Mouse (Mus musculus) forebrain, embryonic 14.5 days (tissue): ENCODE data around the gene Nudcd3. TPM values are rescaled to one million over a fixed set of nuclear protein-coding genes. Genes with fewer than 3 reads are reported as not detected.

Experiments used
- ATAC-seq: fragments of 200-750 bp; cut with Nextera tagmentation; 2 replicates; pipeline ENCODE4 v1.8.0; 2017; ENCODE audit warnings: mild to moderate bottlenecking, moderate library complexity
- DNase-seq: peaks from one replicate; pipeline ENCODE4 v3.0.0-alpha.2; 2015; ENCODE audit warnings: low spot score
- H3K27ac ChIP-seq: fragments of 300-500 bp; sonication (generic); 2 replicates; pipeline ENCODE4 v1.5.1; 2014; ENCODE audit warnings: low read depth, mild to moderate bottlenecking, control low read depth, low read length, moderate library complexity
- H3K27me3 ChIP-seq: fragments of 300-500 bp; sonication (generic); replicated peaks from 2 replicates; pipeline ENCODE4 v1.6.1; 2014; ENCODE audit warnings: low read length, control low read depth, mixed read lengths; ENCODE audit not compliant: control insufficient read depth, insufficient read depth
- H3K36me3 ChIP-seq: fragments of 300-500 bp; sonication (generic); 2 replicates; pipeline ENCODE4 v1.6.1; 2014; ENCODE audit warnings: low read length, control low read depth; ENCODE audit not compliant: control insufficient read depth, insufficient read depth
- H3K4me1 ChIP-seq: fragments of 300-500 bp; sonication (generic); 2 replicates; pipeline ENCODE4 v1.6.1; 2014; ENCODE audit warnings: antibody characterized with exemption, low read length, control low read depth; ENCODE audit not compliant: control insufficient read depth, insufficient read depth
- H3K4me2 ChIP-seq: fragments of 300-500 bp; sonication (generic); 2 replicates; pipeline ENCODE4 v1.6.1; 2014; ENCODE audit warnings: mild to moderate bottlenecking, control low read depth, low read length
- H3K4me3 ChIP-seq: fragments of 300-500 bp; sonication (generic); 2 replicates; pipeline ENCODE4 v1.5.1; 2014; ENCODE audit warnings: low read depth, low read length, control low read depth
- H3K9ac ChIP-seq: fragments of 300-500 bp; sonication (generic); 2 replicates; pipeline ENCODE4 v1.6.1; 2014; ENCODE audit warnings: mild to moderate bottlenecking, low read length, control low read depth, moderate library complexity
- H3K9me3 ChIP-seq: fragments of 300-500 bp; sonication (generic); replicated peaks from 2 replicates; pipeline ENCODE4 v1.6.1; 2016; ENCODE audit warnings: low read length, control low read depth, mixed read lengths; ENCODE audit not compliant: control insufficient read depth
- WGBS: fragments of 180-500 bp; shearing (Covaris S2); extraction: QIAGEN DNeasy Blood & Tissue Kit; methylation state at CpG from one replicate; pipeline ENCODE4 v1.1.7; 2014; 5-methylcytosine and 5-hydroxymethylcytosine counted together
- polyA plus RNA-seq: library from polyadenylated mRNA; unstranded; fragments of >200 nt; fragmentation: Nextera tagmentation; extraction: Ambion mirVana; gene quantifications from 2 replicates; pipeline ENCODE4 v1.2.1, GENCODE M21; 2014

The Nudcd3 gene
- polyA plus RNA-seq, 1 experiment from 2014 or later, result 49.7 TPM

GRCm38 (mm10) chr11:6065551-6066121 is 134.6 kb downstream of the Nudcd3 start:
- WGBS, result 2% methylated on average over 78 of the region's 95 CpGs
- DNase-seq (peak; percentile 74), ATAC-seq (peak; percentile 84)
- H3K36me3 ChIP-seq, result no peaks in the 10 kb centered on the region
- H3K9me3 ChIP-seq, result no peaks in the 10 kb centered on the region
- peak overlapping the region; percentile 70 for H3K9ac ChIP-seq
- H3K4me2 ChIP-seq, result peak overlapping the region; percentile 57
- H3K27ac ChIP-seq, result peak overlapping the region; percentile 72
- no peaks in the 10 kb centered on the region; the same call in 1 of the 2 replicates for H3K4me1 ChIP-seq
- H3K4me3 ChIP-seq, result peak overlapping the region; percentile 53
- peaks cover 54% of the 10 kb centered on the region for H3K27me3 ChIP-seq

DNA sequence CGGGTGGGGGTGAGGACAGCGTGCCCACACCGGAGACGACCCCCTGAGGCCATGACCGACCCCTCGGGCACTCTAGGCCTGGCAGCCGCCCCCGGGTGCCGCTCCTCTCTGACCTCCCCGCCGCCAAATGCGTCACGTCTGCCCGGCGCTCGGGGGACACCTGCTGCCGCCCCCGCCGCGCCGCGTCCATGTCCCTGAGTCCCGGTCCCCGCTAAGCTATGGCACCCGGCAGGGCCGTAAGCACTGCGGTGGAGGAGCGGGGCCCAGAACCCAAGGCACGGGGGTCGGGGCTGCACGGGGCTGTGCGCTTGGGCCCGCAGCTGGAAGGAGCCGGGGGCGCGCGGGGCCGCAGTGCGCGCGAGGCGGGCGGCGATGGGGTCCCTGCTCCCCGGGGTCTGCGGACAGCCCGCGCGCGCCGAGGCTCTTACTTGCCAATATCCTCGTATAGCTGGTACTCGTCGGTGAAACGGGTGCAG is 135.1 kb downstream of the Nudcd3 start:
- Histone ChIP-seq H3K4me3 (peak overlapping the region; percentile 53), H3K36me3 (no peaks in the 10 kb centered on the region), H3K27ac (peak overlapping the region; percentile 72; the same call in 1 of the 2 replicates), H3K9me3 (no peaks in the 10 kb centered on the region), H3K27me3 (peaks cover 51% of the 10 kb centered on the region), H3K9ac (peak overlapping the region; percentile 70), H3K4me2 (peak overlapping the region; percentile 57), H3K4me1 (no peaks in the 10 kb centered on the region; the same call in 1 of the 2 replicates)
- WGBS, result under 1% methylated on average over 50 of the region's 55 CpGs
- DNase-seq (peak; percentile 14), ATAC-seq (peak; percentile 47)

DNA sequence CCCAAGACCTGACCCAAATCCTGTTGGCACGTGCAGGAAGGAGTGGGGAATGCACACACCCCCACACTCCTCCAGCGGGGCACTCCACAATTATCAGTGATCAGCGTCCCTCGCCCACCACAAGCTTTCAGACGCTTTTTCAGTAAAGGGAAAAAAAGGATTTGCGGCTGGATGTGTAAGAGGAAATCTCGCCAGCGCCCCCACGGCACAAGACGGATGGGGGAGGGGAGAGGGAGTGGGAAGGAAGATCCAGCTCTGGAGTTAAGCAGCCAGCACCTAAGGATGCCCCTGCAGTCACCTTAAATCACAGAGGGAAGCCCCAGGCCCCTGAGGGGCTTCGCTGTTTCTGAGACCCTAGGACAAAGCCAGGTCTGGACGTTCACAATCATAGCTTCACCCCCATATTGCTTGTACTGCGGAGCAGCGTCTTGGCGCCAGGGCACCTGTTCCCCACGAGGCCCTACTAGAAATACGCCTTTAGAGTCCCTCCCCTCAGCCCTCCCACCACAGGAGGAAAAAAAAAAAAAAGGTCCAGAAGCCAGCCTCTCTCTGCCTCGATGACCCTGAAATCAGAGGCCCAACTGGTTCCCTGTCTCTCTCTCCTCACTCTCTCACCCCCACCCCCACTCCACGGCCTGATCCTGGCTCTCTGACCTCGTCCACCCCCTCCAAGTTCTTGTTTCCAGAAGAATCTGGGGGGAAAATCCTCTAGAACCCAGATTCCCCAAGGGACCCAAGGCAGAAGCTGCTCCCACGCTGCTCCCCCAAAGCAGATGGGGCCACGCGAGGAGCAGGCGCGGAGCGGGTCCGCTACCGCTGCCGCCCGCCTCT is 135.8 kb downstream of the Nudcd3 start:
- Histone ChIP-seq H3K9ac (peak overlapping the region; percentile 70), H3K27ac (no peak overlapping the region; the same call in 1 of the 2 replicates), H3K4me2 (peak overlapping the region; percentile 57), H3K4me1 (no peaks in the 10 kb centered on the region; the same call in 1 of the 2 replicates), H3K9me3 (no peaks in the 10 kb centered on the region), H3K27me3 (peaks cover 51% of the 10 kb centered on the region), H3K36me3 (no peaks in the 10 kb centered on the region), H3K4me3 (peak overlapping the region; percentile 53)
- 3% methylated on average over 30 of the region's 30 CpGs for WGBS
- DNase-seq (peak; percentile 36), ATAC-seq (no peak)

GRCm38 (mm10) chr11:6063501-6064214 is 136.6 kb downstream of the Nudcd3 start:
- H3K4me2 ChIP-seq, result peak overlapping the region; percentile 57
- no peaks in the 10 kb centered on the region; the same call in 1 of the 2 replicates for H3K4me1 ChIP-seq
- peak overlapping the region; percentile 70 for H3K9ac ChIP-seq
- no peak for ATAC-seq
- H3K9me3 ChIP-seq, result no peaks in the 10 kb centered on the region
- peaks cover 51% of the 10 kb centered on the region for H3K27me3 ChIP-seq
- WGBS, result 46% methylated on average over 17 of the region's 17 CpGs
- no peak for DNase-seq
- H3K4me3 ChIP-seq, result peak overlapping the region; percentile 53
- H3K36me3 ChIP-seq, result no peaks in the 10 kb centered on the region
- no peak overlapping the region for H3K27ac ChIP-seq

DNA sequence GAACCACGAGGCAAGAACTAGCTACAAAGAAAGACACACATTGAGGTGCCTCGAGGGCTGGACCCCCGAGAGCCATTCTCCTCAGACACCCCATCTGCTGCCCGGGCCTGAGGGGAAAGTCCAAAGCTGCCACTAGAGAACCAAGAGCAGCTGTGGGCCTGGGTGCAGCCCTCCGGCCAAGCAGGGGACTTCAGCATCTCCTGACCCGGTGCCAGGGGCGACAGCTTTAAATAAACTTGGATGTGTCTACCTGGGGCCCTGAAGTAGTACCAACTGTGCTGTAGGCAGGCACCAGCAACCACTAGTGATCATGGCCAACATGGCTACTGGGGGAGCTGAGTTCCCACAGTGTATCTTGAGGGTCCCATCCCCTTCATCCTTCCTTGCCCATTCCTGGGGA is 137.2 kb downstream of the Nudcd3 start:
- Histone ChIP-seq H3K36me3 (no peaks in the 10 kb centered on the region), H3K4me3 (peak overlapping the region; percentile 53; the same call in 1 of the 2 replicates), H3K4me1 (no peaks in the 10 kb centered on the region; the same call in 1 of the 2 replicates), H3K9me3 (no peaks in the 10 kb centered on the region), H3K9ac (no peak overlapping the region), H3K4me2 (peak overlapping the region; percentile 57), H3K27ac (no peak overlapping the region), H3K27me3 (peaks cover 50% of the 10 kb centered on the region)
- DNase-seq (no peak), ATAC-seq (no peak)
- 82% methylated on average over 7 of the region's 7 CpGs for WGBS

- Histone ChIP-seq H3K4me1 (no peaks in the 10 kb centered on the region), H3K27me3 (peaks cover 44% of the 10 kb centered on the region), H3K9me3 (no peaks in the 10 kb centered on the region), H3K4me2 (no peak overlapping the region), H3K27ac (no peak overlapping the region), H3K9ac (no peak overlapping the region), H3K36me3 (no peaks in the 10 kb centered on the region), H3K4me3 (no peak overlapping the region)
- DNase-seq (no peak), ATAC-seq (no peak)
- 86% methylated on average over 11 of the region's 11 CpGs for WGBS
These were observed 137.9 kb downstream of the Nudcd3 start for GRCm38 (mm10) chr11:6062329-6062728.

DNA sequence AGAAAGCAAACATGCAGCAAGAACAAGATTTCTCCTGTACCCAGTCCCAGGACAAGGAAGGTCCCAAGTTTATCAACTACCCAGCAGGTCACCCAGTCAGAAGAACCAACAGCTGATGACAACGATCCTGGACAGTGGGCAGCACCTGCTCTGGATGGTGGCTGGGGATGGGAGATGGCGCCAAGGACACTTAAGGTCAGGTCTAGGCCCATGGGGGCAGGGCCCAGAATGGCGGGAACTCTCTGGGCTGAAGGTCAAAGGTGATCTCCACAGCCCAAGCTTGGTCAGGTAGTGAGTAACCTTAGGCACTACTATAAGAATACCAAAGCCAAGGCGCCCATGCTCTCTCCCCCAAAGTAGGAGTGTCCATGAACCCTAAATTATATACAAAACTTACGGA is 138.3 kb downstream of the Nudcd3 start:
- Histone ChIP-seq H3K27me3 (peaks cover 40% of the 10 kb centered on the region), H3K9ac (no peak overlapping the region), H3K27ac (no peak overlapping the region), H3K4me1 (no peaks in the 10 kb centered on the region), H3K36me3 (no peaks in the 10 kb centered on the region), H3K4me3 (no peak overlapping the region), H3K4me2 (no peak overlapping the region), H3K9me3 (no peaks in the 10 kb centered on the region)
- DNase-seq, result no peak
- 80% methylated on average over 5 of the region's 5 CpGs for WGBS
- ATAC-seq, result no peak

DNA sequence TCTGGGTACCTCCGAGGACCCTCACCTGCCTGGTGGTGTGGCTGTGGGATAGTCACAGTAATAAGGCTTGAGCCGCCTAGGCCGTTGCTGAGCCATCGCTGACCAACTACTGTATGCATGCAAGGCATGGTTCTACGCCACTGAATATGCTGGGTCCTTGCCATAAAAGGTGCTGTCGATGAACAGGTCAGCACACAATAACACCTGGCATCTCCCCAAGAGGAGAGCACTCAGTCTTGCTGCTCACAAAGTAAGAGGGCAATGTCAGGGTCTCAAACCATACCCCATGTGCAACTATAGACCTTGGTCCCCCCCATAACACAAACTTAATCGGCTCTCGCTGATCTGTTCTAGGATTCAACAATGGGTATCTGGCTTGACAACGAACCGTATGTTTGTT is 141.1 kb downstream of the Nudcd3 start:
- no peaks in the 10 kb centered on the region for H3K36me3 ChIP-seq
- no peak overlapping the region for H3K27ac ChIP-seq
- 93% methylated on average over 10 of the region's 10 CpGs for WGBS
- no peak overlapping the region for H3K9ac ChIP-seq
- H3K9me3 ChIP-seq, result no peaks in the 10 kb centered on the region
- no peak overlapping the region for H3K4me3 ChIP-seq
- H3K27me3 ChIP-seq, result peaks cover 12% of the 10 kb centered on the region
- ATAC-seq (no peak), DNase-seq (no peak)
- no peaks in the 10 kb centered on the region for H3K4me1 ChIP-seq
- H3K4me2 ChIP-seq, result no peak overlapping the region
